Mouse (Mus musculus): ENCODE measurements around the gene Tdrd3.

The Tdrd3 gene

DNA sequence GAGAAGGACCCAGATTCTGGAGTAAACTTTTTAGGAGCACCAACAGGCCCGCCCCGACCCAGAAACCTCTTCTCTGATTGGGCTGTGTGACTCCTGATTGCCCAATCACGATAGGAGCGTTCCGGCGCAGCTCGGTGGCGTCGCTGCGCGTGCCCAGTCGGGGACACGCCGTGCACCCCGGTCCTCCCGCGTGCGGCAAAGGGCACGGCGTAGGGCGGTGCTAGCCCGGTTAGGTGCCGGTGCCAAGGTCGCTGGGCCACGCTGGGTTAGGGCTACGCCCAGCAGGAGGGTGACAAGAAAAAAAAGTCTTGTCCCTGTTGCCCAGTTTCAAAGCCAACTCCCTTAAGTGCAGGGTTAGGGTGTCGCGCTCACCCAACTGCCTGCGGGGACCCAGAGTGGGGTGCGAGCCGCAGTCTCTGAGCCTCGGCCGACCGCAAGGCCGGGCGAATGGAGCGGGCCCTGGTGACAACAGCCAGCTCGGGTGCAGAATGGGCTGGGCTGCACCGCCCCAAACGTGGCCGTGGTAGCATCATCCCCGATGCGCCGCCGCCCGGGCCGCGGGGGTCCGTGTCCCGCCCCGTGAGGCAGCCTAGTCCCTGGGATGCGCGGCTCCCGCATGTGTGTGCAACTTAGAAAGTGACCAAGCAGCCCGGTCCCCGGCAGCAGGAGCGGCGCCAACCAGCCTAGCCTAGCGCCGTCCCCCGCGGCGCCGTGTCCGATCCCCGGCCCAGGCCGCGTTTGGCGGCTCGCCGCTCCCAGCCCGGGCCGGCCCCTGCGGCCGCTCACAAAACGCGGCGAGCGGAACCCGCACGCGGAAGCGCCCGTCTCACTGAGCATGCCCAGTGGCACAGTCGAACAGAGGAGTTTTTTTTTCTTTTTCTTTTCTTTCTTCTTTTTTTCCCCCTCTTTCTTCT, at the start of gene Tdrd3:
Gene Tdrd3 (plus strand): TSS at position 832 of the 914 bp plus-strand sequence.
- peak; percentile 98 for DNase-seq

DNA sequence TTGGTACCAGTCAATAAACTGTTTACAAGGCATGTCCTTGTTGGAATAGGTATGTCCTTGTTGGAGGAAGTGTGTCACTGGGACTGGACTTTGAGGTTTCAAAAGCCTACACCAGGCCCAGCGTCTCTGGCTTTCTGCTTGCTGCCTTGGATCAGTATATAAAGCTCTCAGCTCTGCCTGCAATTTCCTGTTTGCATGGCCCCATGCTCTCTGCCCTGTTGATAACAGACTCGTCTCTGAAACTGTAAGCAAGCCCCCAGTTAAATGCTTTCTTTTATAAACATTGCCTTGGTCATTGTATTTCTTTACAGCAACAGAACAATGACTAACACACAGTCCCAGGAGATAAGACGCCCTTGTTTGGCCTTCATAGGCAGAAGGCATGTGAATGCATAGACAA, 49.3 kb upstream of the Tdrd3 start:
- DNase-seq, result no peak

DNA sequence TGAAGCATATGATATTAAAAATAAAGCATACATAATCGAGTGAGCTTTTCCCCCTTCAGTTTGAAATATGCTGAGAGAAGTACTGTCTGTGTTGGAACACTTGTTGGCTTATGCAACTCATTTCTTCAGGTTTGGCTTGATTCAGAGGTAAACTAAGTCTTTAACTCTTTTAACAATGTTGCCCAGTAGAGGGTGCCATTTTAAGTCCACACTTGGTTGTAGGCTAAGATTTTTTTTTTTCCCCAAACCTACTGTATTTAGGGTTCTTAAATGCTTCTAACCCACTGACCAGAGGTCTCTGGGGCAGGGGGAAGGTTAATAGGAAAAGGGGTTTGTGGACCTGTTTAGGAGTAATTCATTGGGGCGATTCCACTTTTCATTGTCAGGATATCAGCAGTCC, 33.4 kb upstream of the Tdrd3 start:
- DNase-seq, result no peak

DNA sequence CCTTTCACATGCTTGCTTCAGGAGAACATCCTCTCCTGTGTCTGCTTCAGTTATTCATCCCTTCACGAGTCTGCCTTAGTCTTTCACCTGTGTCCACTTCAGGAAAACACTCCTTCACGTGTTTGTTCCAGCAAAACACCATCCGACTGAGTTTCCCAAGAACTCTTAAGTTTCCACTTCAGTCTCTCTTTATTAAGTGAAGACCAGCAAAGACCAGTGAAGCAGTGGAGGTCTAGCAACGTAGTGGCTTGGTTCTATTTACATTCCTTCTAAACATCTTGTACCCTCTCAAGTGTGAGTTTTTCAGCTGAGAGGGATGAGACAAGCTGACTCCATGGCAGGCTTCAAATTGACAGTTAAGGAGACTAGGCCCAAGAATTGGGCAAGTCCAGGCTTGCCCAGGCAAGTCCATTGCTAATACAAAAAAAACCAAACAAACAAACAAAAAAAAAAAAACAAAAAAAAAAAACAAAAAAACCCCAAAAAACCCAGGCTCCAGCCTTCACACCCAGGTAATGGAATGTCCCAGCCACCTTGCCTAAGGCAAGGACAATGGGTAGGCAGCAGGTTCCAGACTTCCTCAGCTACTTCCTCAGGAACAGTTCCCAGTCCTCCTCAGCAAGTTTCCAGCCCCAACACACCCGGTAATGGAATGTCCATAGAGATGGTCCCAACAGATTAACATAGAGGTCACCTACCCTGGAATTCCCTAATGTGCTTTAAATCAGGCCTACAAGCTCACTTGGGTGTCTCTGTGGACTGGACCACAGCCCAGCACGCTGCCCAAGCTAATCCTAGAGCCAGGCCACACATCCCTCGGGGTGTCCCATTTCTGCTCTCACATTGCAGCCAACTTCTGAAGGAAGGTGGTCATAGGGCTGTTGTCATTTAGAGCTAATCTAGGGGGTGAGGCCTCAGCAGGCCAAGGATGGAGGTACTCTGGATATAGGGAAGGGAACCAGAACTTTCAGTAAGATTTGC, 31.9 kb upstream of the Tdrd3 start:
- peak; percentile 38 for DNase-seq

DNA sequence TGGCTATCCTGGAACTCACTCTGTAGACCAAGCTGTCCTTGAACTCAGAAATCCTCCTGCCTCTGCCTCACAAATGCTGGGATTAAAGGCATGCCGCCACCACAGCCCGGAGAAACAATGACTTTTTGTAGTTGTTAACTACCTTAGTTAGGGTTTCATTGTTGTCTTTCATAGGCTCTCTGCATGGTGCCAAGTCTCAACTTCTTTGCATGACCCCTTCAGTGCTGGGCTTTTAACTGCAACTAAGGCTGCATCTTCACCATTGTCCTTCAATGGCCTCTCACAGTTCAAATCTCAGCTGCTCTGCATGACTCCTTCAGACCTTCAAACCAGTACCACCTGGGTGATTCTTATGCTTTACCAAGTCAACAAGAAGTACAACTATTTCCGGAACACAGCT, 23.3 kb upstream of the Tdrd3 start:
- DNase-seq, result no peak

DNA sequence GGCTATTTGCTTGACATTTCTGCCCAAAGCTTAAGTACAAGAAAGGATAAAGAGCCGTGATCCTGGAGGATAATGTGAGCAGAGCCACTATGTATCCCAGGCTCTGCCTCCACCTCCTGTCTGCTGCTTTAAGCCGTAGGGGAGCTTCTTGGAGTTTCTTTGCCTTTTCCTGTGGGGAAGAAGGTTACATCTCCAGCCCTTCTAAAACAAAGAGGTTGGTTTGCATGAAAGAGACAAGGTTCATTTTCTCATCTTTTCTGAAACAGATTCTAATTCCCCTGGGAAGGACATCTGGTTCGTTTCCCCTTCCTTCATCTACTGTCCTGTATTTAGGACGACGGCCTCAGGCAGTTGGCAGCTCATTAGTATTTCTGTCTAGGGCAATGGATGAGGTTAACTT, 19.8 kb upstream of the Tdrd3 start:
- DNase-seq, result no peak

DNA sequence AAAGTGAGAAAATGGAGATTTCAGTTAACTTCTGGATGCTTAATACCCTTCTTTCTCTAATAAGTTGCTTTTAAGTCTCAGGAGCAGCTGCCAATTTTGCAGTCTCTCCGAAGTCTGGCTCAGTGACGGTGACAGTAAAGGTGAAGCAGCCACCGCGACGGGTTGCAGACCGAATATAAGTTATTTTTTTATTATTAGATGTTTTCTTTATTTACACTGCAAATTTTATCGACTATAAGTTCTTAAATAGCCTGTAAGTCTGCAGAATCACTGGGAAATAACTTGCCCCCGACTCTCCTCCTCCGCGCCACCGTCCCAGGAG, 992 bp upstream of the Tdrd3 start:
- DNase-seq, result no peak

DNA sequence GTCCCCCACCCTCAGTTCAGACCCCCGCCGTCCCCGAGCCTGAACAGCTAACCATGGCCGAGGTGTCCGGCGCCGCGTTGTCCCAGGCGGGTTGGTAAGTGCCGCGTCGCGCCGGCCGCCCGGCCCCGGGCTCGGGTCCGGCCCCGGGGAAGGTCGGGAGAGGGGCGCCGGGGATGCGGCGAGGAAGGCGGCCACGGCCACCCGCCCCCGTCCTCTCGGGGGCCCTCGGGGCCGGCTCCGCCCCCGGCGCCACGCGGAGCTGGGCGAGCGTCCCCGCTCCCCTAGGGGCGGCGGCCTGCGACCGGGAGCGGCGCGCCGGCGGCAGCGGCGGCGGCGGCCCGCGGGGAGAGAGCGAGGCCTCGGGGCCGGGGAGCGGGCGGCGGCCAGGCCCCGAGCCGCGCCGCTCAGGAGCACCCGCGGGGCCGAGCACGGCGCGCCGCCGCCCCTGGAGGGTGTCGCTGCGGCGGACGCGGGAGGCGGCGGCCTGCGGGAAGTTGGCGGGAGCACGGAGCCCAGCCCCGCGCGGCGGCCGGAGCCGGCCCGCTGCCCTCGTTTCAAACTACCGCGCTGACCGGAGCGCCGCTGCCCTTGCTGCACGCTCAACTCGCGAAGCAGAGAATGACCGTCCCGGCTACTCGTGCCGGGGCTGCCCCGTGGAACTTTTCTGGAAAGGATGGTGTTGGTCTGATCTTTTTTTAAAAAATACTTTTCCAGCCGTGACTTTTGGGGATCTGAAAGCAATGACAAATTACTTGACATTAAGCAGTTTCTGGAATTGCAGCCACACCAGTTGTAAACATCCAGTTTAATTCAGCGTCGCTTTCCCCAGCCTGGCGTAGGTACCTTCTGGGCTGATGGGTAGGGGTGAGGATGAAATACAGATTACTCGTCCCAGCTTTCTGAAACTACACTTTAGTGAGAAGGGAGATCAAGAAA, 584 bp downstream of the Tdrd3 start:
- DNase-seq, result peak; percentile 52

DNA sequence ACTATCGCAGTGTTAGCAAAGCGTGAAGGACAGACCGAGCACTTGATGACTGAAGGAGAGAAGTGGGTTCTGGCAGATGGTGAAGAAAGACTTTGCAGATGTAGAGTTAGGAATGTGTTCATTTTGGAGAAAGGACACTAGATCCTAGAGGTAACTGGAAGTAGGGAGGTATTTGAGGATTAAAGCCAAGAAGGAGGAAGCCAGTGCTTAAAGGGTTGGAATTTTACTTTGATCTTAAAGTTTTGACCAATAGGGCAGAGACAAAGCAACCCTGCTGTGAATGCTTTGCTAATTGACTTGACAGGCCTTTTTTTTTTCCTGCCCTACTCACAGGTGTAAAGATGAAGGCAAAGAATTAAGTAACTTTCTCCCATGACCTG, 1.2 kb downstream of the Tdrd3 start:
- no peak for DNase-seq

DNA sequence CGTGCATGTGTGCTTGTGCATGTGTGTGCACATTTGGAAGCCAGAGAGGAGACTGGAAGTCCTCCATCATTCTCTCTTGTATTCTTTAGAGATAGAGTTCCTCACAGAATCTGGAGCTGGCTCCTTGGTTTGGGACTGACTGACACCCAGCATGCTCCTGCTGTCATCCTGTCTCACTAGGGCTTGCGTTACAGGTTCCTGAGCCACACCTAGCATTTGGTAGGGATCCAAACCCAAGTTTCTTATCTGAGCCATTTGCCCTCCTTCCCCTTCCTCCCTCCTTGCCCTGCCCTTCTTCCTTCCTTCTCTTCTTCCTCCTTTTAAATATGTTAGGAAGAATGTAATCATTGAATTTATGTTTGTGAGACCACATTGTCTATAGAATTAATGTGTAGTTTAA, 3.3 kb downstream of the Tdrd3 start:
- DNase-seq, result no peak

DNA sequence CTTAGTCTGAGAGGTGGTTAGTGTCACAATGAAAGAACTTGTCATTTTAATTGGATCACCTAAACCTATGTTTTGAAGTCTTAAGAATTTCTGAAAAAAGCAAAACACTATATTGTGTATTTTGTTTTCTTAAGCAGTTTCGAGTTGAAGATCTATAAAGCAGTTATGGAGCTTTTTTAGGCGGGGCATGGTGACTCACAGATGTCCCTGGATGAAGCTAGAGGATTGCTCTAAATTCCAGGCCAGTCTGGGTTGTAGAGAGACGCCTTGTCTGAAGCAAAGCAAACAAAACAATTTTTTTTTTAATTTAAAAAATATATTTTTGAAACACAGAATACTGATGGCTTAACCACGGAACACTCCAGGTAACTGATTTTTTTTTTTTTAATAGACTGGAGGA, 4.1 kb downstream of the Tdrd3 start:
- DNase-seq, result no peak

DNA sequence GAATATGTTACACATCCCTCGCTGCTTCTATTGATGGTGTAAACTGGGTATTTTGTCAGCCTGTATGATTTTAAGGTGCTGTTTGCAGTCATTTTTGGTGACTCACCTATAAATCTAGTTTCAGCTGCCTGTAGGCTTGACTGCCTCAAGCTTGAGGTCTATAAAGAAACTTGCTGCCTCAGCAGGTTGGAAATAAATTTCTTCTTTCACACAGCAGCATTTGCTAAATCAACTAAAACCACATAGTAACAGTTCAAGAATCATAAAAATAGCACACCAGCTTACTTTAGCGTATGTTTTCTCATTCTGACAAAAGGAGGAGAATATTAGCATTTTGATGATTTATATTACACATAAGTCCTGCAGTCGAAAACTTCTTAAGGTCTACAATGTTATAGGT, 6.0 kb downstream of the Tdrd3 start:
- DNase-seq, result no peak

DNA sequence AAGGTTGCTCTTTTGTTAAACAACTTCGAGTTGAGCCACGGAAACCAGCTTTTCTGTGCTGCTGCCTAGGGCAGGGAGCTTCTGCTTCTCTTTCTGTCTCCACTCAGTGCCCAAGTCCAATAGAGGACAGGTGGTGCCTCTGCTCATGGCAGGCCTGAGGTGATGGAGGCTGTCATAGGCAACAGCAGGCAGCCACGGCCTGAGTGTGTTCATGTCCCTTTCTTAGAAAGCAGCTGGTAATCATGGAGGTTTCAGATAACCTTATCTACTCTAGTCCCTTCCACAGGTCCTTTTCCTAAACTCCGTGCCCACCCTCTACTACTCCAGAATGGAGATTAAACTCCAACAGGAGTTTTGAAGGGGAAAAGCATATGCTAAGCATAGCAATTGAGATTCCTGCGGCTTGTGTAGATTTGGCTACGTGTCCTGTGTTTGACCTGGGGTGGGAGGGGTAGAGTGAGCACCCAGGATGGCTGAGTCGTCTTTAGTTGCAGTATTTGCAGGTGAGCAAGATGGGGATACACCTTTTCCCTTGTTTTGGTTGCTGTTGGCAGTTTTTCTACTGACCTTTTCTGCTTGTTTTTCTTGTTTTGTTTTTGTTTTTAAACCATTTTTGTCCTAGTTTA, 10.0 kb downstream of the Tdrd3 start:
- DNase-seq, result no peak

DNA sequence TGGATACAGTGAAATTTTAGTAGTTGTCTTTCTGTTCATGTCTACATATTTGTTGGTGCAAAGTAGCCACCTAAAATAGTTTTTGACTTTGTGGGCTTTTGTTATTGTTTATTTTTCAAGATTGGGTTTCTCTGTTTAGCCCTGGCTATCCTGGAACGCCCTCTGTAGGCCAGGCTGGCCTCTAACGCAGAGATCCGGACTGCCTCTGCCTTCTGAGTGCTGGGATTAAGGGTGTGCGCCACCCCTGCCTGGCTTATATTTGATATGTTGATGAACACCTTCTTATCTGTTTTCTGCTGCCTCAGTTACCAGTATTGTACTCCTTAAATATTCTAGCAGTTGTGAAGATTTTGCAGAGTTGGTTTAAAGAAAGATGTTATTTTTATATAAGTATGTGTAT, 10.6 kb downstream of the Tdrd3 start:
- no peak for DNase-seq

DNA sequence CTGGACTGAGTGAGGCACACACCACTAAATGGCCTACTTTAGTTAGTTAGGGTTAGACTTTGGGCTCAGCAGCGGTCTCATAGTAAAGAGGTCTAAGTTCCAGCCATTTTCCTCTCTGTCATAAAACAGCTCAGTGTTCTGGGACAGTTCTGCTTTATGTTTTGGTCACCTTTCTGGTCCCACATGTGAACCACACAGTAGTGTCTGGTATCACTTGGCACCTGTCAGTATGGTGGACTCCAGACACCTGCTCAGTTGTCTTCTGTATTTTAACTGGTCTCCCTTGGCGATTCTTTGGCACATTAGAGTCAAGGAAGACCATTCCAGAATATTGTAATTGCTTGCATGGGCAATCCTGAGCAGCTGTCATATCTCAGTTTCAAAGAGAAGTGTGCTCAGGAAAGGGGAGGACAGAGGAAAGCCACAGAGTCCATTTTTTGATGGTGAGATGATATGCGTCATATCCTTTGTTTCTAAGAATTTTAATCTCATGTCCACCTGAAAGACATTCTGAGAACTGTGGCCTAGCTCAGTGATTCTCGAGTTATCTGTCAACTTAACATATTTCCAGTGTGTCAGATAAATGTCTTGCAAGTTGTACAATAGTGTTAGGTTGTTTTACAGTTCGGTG, 11.3 kb downstream of the Tdrd3 start:
- no peak for DNase-seq

DNA sequence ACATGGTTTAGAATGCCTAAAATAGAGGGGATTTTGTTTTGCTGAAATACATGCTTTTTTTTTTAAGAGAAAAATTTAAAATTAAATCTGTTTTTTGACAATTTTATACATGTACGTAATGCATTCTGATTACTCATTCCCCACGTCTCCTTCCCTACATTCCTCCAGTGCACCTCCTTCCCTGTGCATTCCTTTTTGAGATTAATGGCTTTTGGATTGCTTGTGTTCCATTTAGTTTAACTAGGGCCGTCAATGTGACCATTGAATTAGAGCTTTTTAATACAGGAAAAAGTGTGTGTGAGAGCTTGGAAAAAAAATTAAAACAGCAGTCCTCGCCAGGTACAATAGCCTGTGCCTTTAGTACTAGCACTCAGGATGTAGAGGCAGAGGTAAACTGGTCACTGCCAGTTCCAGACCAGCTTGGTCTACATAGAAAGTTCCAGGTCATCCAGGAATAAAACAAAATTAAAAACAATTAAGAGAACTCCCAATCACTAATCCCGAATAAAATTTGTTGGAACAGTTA, 17.0 kb downstream of the Tdrd3 start:
- peak; percentile 44 for DNase-seq

DNA sequence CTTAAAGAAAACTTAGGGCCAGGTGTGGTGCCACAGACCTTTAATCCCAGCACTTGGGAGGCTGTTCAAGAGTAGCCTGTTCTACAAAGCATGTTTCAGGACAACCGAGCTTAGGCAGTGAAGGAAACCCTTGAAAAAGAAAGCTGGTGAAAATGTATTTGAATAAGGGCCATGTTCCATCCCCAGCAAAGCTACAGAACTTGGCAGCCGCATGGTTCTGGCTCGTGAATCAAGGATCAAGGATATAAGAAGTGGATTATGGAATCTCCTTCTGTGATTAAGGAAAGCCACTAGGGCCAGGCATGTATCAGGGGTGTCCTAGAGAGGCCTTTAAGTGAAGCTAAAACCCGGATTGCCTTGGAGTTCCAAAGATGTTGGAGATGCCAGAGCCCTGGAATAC, 18.9 kb downstream of the Tdrd3 start:
- DNase-seq, result no peak

DNA sequence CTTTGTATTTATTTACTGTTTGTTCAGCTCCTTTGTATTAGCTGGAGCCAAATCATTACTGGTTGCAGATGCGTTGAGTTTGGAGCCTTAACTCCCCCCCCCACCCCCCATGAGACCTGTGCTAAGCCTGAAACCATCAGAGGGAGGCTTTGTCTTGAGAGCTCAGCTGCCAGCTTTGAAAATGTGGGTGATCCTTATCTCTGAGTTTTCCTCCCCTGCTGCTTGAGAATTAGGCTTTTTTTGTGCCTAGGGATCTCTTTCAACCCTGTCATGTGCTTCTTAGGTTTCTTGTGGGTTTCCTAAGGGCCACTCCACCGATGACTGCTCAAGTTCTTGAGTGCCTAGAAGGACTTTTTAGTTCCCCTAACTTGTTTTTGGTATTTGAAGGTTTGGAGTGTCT, 23.3 kb downstream of the Tdrd3 start:
- no peak for DNase-seq

DNA sequence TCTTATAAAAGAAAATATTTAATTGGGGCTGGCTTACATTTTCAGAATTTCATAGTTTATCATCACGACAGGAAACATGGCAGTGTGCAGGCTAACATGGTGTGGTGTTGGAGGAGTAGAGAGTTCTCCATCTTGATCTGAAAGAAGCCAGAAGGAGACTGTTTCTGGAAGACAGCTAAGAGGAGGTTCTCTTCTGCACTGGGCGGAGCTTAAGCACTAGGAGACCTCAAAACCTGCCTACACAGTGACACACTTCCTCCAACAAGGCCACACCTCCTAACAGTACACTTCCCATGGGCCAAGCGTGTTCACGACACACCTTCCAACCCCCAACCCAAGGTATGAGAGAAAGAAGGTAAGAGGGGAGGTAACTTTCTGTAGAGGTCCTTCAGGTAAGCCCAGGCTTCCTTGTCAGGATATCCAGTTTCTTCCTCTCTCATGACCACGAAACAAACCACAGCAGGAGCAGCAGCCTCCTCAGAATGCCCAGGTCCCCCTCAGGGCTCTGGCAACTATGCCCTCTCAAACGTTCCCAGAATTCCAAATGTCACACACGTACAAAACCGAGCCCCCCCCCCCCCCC, 30.0 kb downstream of the Tdrd3 start:
- DNase-seq, result no peak

DNA sequence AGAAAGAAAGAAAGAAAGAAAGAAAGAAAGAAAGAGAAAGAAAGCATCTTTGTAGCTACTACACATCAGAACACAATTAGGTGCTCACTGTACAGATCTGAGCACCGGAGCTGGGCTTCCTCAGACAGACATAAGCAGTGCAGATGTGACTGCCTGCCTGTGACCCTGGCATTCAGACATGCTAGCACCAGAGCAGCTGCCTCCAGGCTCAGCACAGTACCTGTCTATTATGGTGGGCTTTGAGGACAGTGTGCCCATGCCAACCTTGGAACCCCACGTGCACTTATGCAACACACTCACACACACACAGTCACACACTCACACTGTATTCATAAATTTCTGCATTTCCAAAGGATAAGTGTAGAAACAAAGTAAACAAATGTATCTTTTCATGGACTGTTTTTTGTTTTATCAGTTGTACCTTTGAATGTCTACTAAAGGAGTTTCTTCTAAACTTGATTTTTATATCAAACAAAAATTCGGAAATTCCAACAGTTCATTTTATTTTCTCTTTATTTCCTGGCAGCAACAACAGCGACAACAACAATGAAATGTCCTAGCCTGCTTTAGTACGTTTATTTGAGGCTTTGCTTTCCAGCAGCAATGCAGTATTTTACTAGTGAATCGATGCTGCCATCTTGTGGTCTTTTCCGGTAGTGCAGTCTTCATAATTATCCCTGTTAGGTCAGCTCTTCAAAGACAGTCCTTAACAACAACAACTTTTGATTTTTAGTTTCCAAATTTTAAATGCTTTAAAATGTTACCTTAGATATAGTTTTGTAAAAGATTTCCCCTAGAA, 35.4 kb downstream of the Tdrd3 start:
- peak; percentile 77 for DNase-seq

Measured in kidney, adult 9 months (tissue).